Mouse (Mus musculus): ENCODE data around the gene Gm29735. TPM values are rescaled to one million over a fixed set of nuclear protein-coding genes. Genes with fewer than 3 reads are reported as not detected.

Gm29735 gene
- polyA plus RNA-seq (2012; fragmentation: generic; extraction: Trizol) = not detected

GRCm38 (mm10) chr7:142157013-142157412 is at the start of gene Gm29735:
Gm29735 (minus strand) TSS chr7:142157113.

GRCm38 (mm10) chr7:142201064-142201463 is 44.2 kb upstream of the Gm29735 start, which contains the start of gene Krtap5-3:
Krtap5-3 (plus strand) TSS chr7:142201364.

GRCm38 (mm10) chr7:142190289-142190688 is 33.4 kb upstream of the Gm29735 start, which contains the start of gene Gm10153:
Gm10153 (minus strand) TSS chr7:142190389.

GRCm38 (mm10) chr7:142175905-142176304 is 19.0 kb upstream of the Gm29735 start, which contains the start of gene Krtap5-2:
Krtap5-2 (minus strand) TSS chr7:142176005.

GRCm38 (mm10) chr7:142165639-142166038 is 8.7 kb upstream of the Gm29735 start, which contains the start of gene Gm4553:
Gm4553 (minus strand) TSS chr7:142165739.

DNA sequence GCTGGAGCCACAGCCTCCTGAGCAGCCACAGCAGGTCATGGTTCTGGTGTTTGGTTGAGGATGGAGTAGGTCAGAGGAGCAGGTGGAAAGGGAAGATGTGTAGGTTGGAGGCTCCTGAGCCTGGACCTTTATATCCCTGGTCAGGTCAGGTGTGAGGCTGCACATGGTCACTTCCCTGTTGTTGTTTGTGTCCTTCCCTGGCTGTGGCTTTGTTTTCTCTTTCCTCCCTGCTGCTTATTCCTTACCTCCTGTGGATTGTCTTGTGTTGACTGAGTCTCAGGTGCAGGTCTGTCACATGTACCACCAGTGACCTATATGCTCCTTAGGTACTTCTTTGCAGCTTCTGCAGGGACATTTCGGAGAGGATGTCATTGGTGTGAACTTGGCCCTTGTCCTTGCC is 12.4 kb downstream of the Gm29735 start, which contains the start of gene Gm45337:
Gm45337 (minus strand) TSS at position 101 of the 400 bp plus-strand sequence.

DNA sequence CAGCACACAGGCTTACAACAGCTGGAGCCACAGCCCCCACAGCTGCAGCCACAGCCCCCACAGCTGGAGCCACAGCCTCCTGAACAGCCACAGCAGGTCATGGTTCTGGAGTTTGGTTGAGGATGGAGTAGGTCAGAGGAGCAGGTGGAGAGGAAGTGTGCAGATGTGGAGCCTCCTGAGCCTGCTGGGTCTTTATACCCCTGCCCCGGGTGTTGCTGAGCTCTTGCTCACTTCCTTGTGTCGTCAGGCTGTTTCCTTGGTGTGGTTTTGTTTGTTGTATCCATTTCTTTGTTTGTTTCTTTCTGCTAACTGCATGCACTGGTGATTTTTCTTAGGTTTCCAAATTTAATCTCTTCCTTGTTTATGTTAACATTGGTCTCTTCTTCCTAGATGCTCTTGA is 21.0 kb downstream of the Gm29735 start, which contains the start of gene Gm39115:
Gm39115 (minus strand) TSS at position 101 of the 400 bp plus-strand sequence.

GRCm38 (mm10) chr7:142120629-142121028 is 36.3 kb downstream of the Gm29735 start, which contains the start of gene Gm45618:
Gm45618 (minus strand) TSS chr7:142120729.

Other genes starting within 250 kb of the Gm29735 start
- gene Tollip, start 238.6 kb downstream of the Gm29735 start, polyA plus RNA-seq (2012; fragmentation: generic; extraction: Trizol) = 10 to 100 TPM in 1 of 2 experiments, 1 to 10 TPM in 1; 5.5 to 23.0 TPM
- under 1 TPM; 0.02 to 0.21 TPM for gene Brsk2, start 207.4 kb downstream of the Gm29735 start, polyA plus RNA-seq (2012; fragmentation: generic; extraction: Trizol)
- 10 to 100 TPM; 15.6 to 37.1 TPM for gene Mob2, start 96.0 kb downstream of the Gm29735 start, polyA plus RNA-seq (2012; fragmentation: generic; extraction: Trizol)
- under 1 TPM; 0.79 to 0.83 TPM for gene Dusp8, start 61.3 kb downstream of the Gm29735 start, polyA plus RNA-seq (2012; fragmentation: generic; extraction: Trizol)
- not detected for gene Gm45618, start 36.4 kb downstream of the Gm29735 start, polyA plus RNA-seq (2012; fragmentation: generic; extraction: Trizol)
- gene Gm39115, start 21.1 kb downstream of the Gm29735 start, polyA plus RNA-seq (2012; fragmentation: generic; extraction: Trizol) = not detected
- gene Gm45337, start 12.5 kb downstream of the Gm29735 start, polyA plus RNA-seq (2012; fragmentation: generic; extraction: Trizol) = not detected
- not detected for gene Gm4553, start 8.6 kb upstream of the Gm29735 start, polyA plus RNA-seq (2012; fragmentation: generic; extraction: Trizol)
- not detected for gene Krtap5-2, start 18.9 kb upstream of the Gm29735 start, polyA plus RNA-seq (2012; fragmentation: generic; extraction: Trizol)
- not detected for gene Gm10153, start 33.3 kb upstream of the Gm29735 start, polyA plus RNA-seq (2012; fragmentation: generic; extraction: Trizol)
- gene Krtap5-3, start 44.3 kb upstream of the Gm29735 start, polyA plus RNA-seq (2012; fragmentation: generic; extraction: Trizol) = not detected
- not detected for gene Gm7579, start 54.7 kb upstream of the Gm29735 start, polyA plus RNA-seq (2012; fragmentation: generic; extraction: Trizol)
- not detected for gene Krtap5-5, start 72.9 kb upstream of the Gm29735 start, polyA plus RNA-seq (2012; fragmentation: generic; extraction: Trizol)
- not detected for gene Gm40460, start 84.0 kb upstream of the Gm29735 start, polyA plus RNA-seq (2012; fragmentation: generic; extraction: Trizol)
- not detected for gene Gm2431, start 101.2 kb upstream of the Gm29735 start, polyA plus RNA-seq (2012; fragmentation: generic; extraction: Trizol)
- not detected for gene Gm4559, start 117.2 kb upstream of the Gm29735 start, polyA plus RNA-seq (2012; fragmentation: generic; extraction: Trizol)
- not detected for gene Krtap5-1, start 140.0 kb upstream of the Gm29735 start, polyA plus RNA-seq (2012; fragmentation: generic; extraction: Trizol)
- gene Krtap5-4, start 146.4 kb upstream of the Gm29735 start, polyA plus RNA-seq (2012; fragmentation: generic; extraction: Trizol) = not detected
- gene Ifitm10, start 216.6 kb upstream of the Gm29735 start, polyA plus RNA-seq (2012; fragmentation: generic; extraction: Trizol) = 1 to 10 TPM; 2.0 to 4.2 TPM
- under 1 TPM; 0.12 to 0.13 TPM for gene Gm49369, start 225.6 kb upstream of the Gm29735 start, polyA plus RNA-seq (2012; fragmentation: generic; extraction: Trizol)
- 100 to 1,000 TPM; 348 to 485 TPM for gene Ctsd, start 230.9 kb upstream of the Gm29735 start, polyA plus RNA-seq (2012; fragmentation: generic; extraction: Trizol)

All from C3H10T1/2 (cell line).